Mouse (Mus musculus) bone marrow, adult 2 months (tissue): ENCODE results near the gene Gpr180.

Experiments
- CTCF ChIP-seq: fragments of 200-500 bp; IDR thresholded peaks from 2 replicates; pipeline ENCODE4 v1.5.1; 2011; ENCODE audit warnings: low read length, control low read depth; ENCODE audit not compliant: control insufficient read depth, insufficient read depth
- POLR2A ChIP-seq: fragments of 200-500 bp; IDR thresholded peaks from 2 replicates; pipeline ENCODE4 v1.6.1; 2011; ENCODE audit warnings: low read depth, mild to moderate bottlenecking, control low read depth, low read length, borderline replicate concordance; ENCODE audit not compliant: control insufficient read depth

DNA sequence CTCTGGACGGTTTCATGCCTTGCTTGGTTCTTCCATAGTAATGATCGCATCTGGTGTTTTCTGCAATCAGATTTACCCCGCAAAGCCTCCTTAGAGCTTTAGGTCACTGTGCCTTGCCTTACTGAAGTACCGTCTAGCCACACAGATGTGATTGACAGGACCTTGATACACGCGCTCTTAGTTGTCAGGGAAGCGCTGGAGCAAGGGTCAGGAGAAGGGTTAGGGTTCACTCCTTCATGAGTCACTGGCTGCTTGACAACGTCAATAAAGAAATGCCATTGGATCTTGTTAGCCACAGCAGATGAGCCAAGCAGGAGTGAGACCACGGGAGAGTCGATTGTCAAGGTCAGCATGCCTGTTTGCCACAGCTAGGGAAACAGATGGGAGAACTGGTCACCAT, 11.6 kb downstream of the Gpr180 start:
- TF ChIP-seq CTCF (no peak), POLR2A (no peak)
